Mouse (Mus musculus) kidney, postnatal 36 days (tissue): ENCODE measurements at regions not wholly inside any gene's neighbourhood (a gene's known extent, or its start where the extent isn't known, plus 50 kb on each side); places are given as distances from the start of the nearest gene placed in this dataset.

Source experiments
- DNase-seq, 2 experiments: peaks; one replicate each; pipeline ENCODE4 v3.0.0; 2021 to 2022; ENCODE audit warnings: mixed read lengths in 2 of 2

DNA sequence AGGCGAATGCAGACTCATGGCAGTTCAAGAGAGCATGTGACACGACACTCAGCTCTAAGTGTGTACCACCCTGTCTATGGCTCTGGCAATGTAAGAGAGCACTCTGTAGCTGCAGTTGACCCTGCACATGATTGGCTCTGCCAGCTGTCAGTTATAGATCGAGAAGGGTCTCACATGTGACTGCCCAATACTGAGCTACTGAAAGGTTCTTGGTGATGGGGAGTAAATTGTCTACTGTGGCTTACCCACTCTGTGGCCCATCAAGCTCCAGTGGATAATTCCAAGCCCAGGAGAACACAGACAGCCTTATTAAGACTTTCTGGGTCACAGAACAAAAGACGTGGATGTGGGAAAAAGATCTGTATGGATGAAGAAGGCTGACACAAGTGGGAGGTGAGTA is 920.3 kb downstream of the A830018L16Rik start:
- DNase-seq: no peak

GRCm38 (mm10) chr1:12344726-12345438 is 931.0 kb downstream of the A830018L16Rik start:
- DNase-seq: no peak

- no peak for DNase-seq
Measured at GRCm38 (mm10) chr1:12345439-12345819, 931.5 kb downstream of the A830018L16Rik start.

DNA sequence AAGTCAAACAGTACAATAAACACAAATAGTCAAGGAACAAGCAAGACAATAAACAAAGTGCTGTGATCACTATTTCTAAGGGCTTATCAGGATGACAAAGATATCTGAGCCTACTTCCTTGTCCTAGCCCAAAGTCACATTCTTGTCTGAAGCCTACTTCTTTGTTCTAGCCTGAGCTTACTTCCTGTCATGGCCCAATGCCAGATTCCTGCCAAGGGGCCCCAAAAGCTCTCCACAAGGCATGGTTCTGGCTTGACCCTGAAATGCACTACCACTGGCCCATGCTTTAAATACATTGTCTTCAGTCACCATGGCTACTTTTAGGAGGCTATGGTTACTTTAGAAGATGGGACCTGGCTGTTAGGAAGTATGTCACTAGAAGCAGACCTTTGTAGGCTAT is 940.6 kb downstream of the A830018L16Rik start:
- no peak for DNase-seq

- no peak for DNase-seq
Measured at GRCm38 (mm10) chr1:12367872-12368271, 954.0 kb downstream of the A830018L16Rik start.

- no peak for DNase-seq
Measured at GRCm38 (mm10) chr1:12372968-12373367, 959.1 kb downstream of the A830018L16Rik start.

DNA sequence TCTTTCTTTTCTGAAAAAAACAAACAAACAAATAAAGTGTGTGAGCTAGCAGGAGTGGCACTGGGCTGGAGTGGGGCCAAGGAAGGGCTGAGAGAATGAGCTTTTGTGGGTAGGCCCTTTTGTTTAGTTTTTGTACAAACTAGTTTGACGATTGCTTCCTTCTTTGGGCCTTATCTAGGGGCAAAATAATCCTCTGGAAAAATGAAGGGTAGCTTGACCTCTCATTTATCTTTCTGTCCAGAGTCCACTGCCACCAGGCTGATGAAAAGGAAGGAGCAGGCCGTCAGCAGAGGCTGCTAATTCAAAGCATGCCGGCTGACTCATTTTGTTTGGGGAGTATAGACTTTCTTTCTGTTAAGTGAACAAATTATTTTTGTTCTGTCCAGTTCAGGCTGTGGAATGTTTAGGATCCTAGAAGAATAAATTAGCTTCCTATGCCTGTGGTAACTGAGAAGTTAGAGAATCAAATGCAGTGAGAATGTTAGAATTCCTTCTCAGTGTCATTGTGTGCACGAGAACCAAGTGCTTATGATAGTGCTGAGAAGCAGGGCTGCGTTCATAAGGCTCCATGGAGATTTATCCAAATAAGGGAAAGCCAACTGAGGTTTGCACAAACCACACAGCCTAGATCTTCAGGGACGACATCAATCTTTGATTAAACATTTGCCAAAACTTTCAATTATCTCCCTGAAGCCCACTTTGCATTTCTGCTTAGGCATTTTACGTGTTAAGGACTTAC is 984.4 kb downstream of the A830018L16Rik start:
- DNase-seq: peak; percentile 14 to 34

- peak; percentile 1 to 39 for DNase-seq
Measured at GRCm38 (mm10) chr1:12405391-12406270, 991.7 kb downstream of the A830018L16Rik start.

DNA sequence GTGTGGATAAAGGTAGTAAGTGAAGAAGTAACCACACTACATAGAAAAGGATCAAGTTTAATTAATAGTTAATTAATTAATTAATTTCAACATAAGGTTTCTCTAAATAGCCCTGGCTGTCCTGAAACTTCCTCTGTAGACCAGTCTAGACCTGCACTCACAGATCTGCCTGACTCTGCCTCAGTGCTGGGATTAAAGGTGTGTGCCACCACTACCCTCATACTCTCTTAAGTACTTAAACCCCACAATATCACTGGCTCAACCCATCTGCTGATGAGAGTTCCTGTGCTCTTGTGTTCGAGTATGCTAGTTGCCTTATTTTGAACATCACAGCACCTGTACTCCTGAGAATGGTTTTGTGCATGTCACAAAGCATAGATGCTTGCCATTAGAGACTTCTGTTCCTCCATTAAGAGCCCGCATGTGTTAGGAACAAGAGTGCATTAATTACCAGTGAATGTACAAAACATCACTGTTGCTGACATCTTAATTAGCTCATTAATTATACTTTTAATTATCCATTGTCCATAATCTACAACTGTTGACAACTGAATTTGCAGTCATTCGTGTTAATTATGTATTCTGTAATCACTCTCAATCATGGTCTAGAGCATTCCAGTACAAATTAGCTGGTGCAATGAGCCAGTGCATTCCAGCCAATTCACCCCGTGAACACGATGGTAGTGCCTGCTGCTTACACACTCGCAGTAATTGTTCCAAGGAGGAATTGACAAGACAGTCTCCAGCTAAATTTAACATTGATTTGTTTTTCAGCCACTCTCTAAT is 996.0 kb downstream of the A830018L16Rik start:
- DNase-seq: peak; percentile 2

DNA sequence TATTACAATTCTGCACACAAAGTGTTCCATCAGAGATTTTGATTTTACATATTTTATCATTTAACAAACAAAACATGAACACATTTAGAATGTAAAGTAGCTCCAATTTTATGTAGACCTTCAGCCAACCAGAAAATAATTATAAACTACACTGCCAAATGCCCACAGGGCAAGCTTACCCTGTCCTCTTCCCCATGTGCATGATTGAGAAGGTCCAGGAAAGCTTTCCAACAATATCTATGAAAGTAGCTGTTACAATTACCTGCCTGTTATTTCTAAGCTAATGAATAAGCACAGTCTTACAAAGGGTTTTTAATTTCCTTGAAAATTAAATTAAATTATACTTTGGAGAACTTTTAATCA is 996.6 kb downstream of the A830018L16Rik start:
- peak; percentile 2 to 18 for DNase-seq

DNA sequence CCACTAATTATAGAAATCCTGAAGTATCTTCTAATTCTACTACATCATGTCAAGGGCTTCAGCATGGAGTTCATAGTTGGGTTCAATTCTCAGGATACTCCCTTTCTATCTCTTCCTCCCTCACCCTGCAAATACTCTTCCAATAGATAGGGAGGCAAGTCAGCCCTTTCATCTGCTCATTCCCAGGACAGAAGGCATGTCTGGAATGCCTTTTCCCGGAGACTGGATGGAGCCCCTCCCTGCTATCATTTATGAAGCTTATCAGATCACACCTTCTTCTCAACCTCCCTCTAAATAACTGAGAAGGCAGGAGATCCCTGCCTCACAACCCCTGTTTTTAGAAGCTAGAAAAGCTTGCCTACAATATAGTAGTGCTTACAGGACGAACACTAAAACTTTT is 1010.6 kb downstream of the A830018L16Rik start:
- no peak for DNase-seq

GRCm38 (mm10) chr1:12437894-12438293 is 1024.0 kb downstream of the A830018L16Rik start:
- DNase-seq: no peak

GRCm38 (mm10) chr1:12466255-12466654 is 1052.3 kb downstream of the A830018L16Rik start:
- no peak for DNase-seq

DNA sequence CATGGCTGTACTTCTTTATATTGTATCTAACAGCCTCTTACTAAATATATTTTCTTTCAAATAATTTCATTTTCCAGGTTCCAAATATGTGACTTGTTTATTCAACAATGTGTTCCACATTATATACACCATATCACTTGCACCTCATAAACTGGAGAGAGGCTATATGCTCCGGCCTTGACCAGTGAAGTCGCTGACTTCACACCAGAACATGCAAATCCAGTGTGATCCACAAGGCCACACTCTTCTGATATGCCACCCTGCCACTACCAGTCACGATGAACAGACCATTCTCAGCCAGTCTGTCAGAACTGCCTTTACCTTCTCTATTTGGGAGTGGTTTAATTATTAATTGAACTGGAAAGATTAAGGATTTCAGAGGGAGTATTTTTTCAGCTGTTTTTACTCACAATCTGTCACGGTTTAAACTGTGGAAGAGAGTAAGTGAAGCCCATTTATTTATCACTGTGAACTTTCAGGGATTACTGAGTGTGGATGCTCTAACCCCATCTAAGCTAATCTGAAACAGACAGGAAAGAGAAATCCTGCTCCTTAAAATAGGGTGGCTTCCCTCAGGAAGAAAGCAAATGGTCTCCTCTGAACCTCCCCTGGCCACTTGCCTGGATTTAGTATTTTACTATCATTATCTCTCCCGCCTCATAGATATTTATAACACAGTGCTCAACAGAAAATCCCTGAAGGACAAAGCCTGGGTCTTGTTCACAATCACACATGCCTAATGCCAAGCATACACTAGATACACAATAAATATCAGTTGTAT is 1065.3 kb downstream of the A830018L16Rik start:
- no peak for DNase-seq

- no peak for DNase-seq
Measured at GRCm38 (mm10) chr1:12500442-12500841, 1086.5 kb downstream of the A830018L16Rik start.

GRCm38 (mm10) chr1:12507997-12508396 is 1094.1 kb downstream of the A830018L16Rik start:
- DNase-seq: no peak

- no peak for DNase-seq
Measured at GRCm38 (mm10) chr1:12510129-12510816, 1096.4 kb downstream of the A830018L16Rik start.

DNA sequence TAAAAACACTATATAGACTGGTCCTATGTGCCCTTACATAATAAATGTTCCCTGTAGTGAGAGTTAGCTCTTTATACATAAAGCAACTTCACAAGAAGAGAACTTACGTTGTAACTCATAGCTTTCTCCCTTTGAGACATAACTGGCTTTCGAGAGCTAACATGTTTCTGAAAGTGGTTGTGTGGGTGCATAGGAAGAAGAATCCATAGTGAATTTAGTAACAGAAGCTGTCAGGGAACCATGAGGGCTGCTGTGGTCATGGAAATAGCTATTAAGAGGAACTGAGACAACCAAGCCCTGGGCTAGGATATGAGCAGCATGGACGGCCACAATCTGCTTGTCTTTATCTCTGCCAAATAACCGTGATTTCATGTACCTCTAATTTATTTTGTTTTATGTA is 1105.7 kb downstream of the A830018L16Rik start:
- no peak for DNase-seq

DNA sequence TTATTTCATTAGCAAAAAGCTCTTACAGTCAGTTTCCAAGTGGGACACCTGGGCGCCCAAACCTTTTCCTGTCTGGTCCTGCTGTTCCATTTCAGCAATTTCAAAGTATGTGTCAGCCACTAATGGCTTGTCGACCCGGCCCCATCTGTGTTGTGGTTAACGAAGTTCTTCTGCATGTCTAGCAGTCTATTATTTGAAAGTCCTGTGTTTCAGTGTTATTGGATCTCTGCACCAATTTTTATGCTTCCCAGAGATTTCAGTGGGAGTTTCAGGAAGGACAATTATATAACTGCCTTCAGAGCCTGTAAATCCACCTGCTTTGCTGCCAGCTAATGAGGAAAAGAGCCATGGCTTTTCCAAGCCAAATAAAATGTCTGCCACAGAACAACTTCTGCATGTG is 1142.0 kb downstream of the A830018L16Rik start:
- no peak for DNase-seq

DNA sequence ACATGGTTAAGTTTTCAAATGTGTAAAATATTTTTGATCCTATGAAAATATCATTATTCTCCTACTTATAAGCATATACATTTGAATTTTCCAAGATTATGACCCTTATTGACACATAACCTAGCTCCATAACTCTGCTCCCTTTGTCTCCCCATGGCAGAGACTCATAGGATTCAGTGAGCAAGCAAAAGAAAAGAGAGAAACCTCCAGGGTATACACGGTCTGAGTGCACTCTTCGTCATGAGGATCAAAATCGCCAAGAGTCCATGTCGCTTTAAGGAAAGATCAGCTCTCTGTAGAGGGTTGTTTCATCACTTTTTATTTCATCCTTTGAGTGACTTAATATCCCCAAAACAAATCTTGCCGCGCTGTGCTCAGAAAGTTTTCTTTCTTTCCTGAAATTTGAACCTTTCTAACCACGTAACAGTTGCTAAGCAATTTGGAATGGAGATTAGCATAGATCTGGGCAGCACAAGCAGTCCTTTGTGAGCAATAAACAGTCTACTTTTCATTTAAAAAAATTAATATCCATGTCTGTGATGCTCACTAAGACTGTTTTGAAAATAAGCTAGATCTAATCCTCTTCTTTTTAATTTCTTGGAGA is 1158.0 kb downstream of the A830018L16Rik start:
- DNase-seq: no peak

- no peak for DNase-seq
Measured at GRCm38 (mm10) chr1:12572770-12573169, 1158.9 kb downstream of the A830018L16Rik start.
